Mouse (Mus musculus) right cerebral cortex, postnatal 4 days (tissue): Measurements from ENCODE around the gene Zfp36.

Source experiments
- DNase-seq: peaks from one replicate; pipeline ENCODE4 v3.0.0-alpha.2; 2022

Gene Zfp36

DNA sequence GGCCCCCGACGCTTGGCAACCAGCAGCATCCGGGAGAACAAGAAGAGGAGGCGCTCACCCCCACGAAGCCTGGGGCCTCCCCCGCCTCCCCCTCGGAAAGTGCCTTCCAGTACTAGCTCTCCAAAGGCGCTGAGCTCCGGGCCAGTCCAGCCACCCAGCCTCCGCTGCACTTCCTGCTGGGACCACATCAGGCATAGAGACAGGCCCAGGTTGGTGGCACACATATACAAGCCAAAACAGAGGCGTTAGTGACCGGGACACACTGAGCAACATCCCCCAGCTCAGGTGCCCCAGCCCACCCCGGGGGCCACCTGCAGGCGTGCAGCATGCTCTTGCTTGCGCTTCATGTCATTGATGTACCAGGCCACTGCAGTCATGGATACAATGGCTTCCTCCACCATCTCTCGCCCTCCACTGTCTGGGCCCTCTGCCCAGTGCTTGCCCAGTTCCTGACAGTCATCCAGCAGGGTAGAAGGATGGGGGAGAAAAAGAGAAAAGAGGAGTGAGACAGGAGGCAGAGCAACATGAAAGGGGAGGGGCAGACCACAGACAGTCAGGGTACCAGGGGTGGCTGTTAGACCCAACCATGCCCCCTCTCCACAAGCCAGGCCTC is 12.3 kb downstream of the Zfp36 start:
- no peak for DNase-seq

GRCm38 (mm10) chr7:28362441-28363060 is 17.5 kb downstream of the Zfp36 start:
- no peak for DNase-seq

GRCm38 (mm10) chr7:28361647-28362341 is 18.3 kb downstream of the Zfp36 start:
- no peak for DNase-seq

GRCm38 (mm10) chr7:28360291-28360690 is 19.8 kb downstream of the Zfp36 start:
- no peak for DNase-seq

DNA sequence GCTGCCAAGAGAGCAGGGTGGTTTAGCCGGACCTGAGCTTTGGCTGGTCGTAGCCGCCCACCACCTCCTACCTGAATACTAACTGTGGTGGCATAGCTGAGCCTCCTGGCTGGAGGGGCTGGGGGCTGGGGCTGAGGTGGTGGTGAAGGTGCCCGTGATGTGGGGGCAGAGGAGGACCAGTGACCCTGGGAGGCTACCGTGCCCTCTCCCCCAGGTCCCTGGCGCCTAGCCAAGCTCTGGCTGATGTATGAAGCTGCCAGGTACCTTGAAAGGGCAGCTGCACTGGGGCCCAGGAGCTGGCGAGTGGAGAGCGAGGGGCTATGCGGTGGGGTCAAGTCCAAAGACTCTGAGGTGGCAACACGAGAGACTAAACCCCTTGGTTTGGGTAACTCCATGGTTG is 20.2 kb downstream of the Zfp36 start:
- DNase-seq, result no peak

DNA sequence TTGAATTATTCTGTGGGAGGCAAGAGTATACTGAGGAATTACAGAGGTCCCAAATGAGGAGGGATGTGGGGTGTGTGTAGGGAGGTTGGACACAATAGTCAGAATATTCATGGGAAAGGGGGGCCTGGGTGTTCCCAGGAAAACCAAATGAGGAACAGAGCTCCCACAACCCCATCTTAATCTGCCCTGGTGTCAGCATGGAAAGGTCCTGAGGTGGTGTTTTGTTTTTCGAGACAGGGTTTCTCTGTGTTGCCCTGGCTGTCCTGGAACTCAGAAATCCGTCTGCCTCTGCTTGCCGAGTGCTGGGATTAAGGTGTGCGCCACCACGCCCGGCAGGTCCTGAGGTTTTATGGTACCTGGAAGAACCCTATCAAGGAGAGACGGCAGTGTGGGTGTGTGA is 21.6 kb downstream of the Zfp36 start:
- DNase-seq, result no peak

GRCm38 (mm10) chr7:28357984-28358383 is 22.1 kb downstream of the Zfp36 start:
- no peak for DNase-seq

GRCm38 (mm10) chr7:28356981-28357380 is 23.1 kb downstream of the Zfp36 start:
- DNase-seq, result no peak

DNA sequence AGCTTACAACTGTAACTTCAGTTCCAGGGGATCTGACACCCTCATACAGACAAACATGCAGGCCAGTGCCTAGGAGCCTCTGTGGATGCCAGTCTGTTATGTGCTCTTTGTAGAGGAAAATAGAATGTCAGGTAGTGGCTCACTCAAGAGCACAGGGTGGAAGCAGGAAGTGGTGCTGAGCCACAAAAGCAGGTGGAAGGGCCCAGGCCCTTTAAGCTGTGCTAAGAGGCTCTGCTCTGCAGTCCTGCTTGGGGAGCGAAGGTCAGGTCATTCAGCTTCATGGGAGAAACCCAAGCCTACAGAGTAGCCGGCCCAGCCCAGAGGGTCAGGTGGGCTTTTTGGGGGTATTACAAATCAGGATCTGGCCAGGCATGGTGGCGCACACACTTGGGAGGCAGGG is 24.8 kb downstream of the Zfp36 start:
- DNase-seq, result no peak

GRCm38 (mm10) chr7:28354596-28354995 is 25.5 kb downstream of the Zfp36 start:
- DNase-seq, result no peak

GRCm38 (mm10) chr7:28354113-28354581 is 25.9 kb downstream of the Zfp36 start:
- no peak for DNase-seq

DNA sequence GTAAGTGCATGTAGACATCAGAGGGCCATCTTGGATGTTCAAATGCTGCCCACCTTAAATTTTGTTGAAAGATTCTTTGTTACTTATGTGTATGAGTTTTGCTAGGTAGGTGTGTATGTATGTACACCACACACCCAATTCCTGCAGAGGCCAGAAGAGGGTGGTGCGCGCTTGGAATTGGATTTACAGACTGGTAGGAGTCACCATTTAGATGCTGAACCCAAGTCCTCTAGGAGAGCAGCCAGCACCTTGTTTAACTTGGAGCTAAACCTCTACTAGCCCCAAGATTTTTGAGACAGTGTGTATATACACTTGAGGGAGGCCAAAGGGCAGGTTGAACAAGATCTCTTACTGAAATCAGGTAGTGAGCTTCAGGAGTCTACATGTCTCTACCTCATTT is 26.8 kb downstream of the Zfp36 start:
- DNase-seq, result no peak

DNA sequence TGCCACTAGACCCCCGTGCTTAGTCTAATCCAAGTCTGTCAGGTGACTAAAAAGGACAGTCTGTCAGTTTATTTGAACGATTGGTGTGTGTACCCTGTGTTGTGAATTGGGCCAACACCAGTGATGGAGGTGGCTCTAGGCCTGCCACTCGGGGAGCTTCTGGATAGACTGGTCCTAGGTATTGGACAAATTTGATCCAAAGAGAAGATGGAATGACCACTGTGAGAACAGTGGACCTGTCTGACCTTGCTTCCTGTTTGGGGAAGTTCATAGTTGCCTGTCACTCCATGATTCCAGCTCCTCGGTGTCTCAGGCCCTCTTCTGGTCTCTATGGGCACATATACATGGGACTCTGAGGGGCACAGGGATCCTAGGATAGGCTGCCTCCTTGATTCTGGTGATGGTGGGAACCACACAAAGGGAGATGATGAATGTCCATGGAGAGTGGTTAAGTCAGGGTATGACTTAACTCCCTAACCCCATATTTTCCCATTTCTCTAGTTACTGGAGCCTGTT is 28.3 kb downstream of the Zfp36 start:
- DNase-seq, result no peak

GRCm38 (mm10) chr7:28350155-28350883 is 29.7 kb downstream of the Zfp36 start, which contains the start of gene Rps16:
Gene Rps16 (plus strand): TSS chr7:28350652.
- peak; percentile 99 for DNase-seq

GRCm38 (mm10) chr7:28348601-28349000 is 31.5 kb downstream of the Zfp36 start:
- DNase-seq, result no peak

DNA sequence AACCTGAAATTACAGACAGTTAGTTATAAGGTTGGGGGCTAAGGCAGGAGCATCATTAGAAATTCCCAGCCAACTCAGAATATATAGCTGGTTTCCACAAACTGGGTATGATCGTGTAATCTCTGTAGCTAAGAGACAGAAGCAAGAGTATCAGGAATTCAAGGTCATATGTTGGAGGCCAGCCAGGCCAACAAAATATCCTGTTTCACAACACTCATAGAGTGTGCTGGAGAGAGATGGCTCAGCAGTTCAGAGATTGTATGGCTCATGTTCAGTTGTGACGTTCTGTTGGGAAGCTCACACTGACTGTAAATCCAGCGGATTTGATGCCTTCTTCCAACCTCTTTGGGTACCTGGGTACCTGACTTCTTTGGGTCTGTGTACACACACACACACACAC is 32.3 kb downstream of the Zfp36 start:
- DNase-seq, result no peak

DNA sequence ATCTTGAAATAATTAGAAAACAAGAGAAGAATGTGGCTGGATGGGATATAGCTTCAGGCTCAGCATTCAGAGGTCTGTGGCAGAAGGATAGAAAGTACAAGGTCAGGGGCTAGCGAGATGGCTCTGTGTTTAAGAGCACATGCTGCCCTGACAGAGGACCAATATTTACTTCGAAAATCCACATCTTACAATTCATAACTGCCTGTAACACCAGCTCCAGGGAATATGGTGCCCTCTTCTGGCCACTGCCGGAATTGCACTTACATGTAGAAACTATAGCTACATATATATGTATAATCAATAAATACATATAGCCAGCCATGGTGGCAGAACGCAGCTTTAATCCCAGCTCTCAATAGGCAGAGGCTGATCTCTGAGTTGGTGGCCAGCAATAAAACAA is 35.4 kb downstream of the Zfp36 start:
- DNase-seq, result peak; percentile 81

GRCm38 (mm10) chr7:28341381-28341780 is 38.7 kb downstream of the Zfp36 start:
- no peak for DNase-seq

- DNase-seq, result no peak
Measured at GRCm38 (mm10) chr7:28339213-28339917, 40.7 kb downstream of the Zfp36 start.

GRCm38 (mm10) chr7:28338108-28338998 is 41.7 kb downstream of the Zfp36 start, which contains the start of gene Supt5:
Gene Supt5 (minus strand): TSS chr7:28338746.
- peak; percentile 91 for DNase-seq

GRCm38 (mm10) chr7:28335471-28335870 is 44.6 kb downstream of the Zfp36 start:
- DNase-seq, result no peak
